Mouse (Mus musculus) heart, embryonic 11.5 days (tissue): ENCODE results near the gene Lypd6b. TPM values are rescaled to one million over a fixed set of nuclear protein-coding genes. Genes with fewer than 3 reads are reported as not detected.

Experiments
- ATAC-seq: fragments of 200-750 bp; cut with Nextera tagmentation; replicated peaks from 2 replicates; pipeline ENCODE4 v1.8.0; 2017; ENCODE audit warnings: moderate library complexity; ENCODE audit not compliant: insufficient number of reproducible peaks, low FRiP score, low TSS enrichment
- H3K27ac ChIP-seq: fragments of 300-500 bp; sonication (generic); 2 replicates; pipeline ENCODE4 v1.5.1; 2014; ENCODE audit warnings: mild to moderate bottlenecking, low read depth, low read length
- H3K27me3 ChIP-seq: fragments of 300-500 bp; sonication (generic); 2 replicates; pipeline ENCODE4 v1.6.1; 2014; ENCODE audit warnings: mild to moderate bottlenecking, low read length, mixed read lengths; ENCODE audit not compliant: control insufficient read depth, insufficient read depth
- H3K36me3 ChIP-seq: fragments of 300-500 bp; sonication (generic); 2 replicates; pipeline ENCODE4 v1.6.1; 2014; ENCODE audit warnings: mild to moderate bottlenecking, low read length, moderate library complexity, mixed read lengths; ENCODE audit not compliant: control insufficient read depth, insufficient read depth
- H3K4me1 ChIP-seq: fragments of 300-500 bp; sonication (generic); 2 replicates; pipeline ENCODE4 v1.6.1; 2014; ENCODE audit warnings: low read length; ENCODE audit not compliant: control insufficient read depth, insufficient read depth
- H3K4me2 ChIP-seq: fragments of 300-500 bp; sonication (generic); 2 replicates; pipeline ENCODE4 v1.6.1; 2014; ENCODE audit warnings: mild to moderate bottlenecking, moderate library complexity
- H3K4me3 ChIP-seq: fragments of 300-500 bp; sonication (generic); 2 replicates; pipeline ENCODE4 v1.5.1; 2014; ENCODE audit warnings: low read depth, low read length
- H3K9ac ChIP-seq: fragments of 300-500 bp; sonication (generic); 2 replicates; pipeline ENCODE4 v1.6.1; 2014; ENCODE audit warnings: mild to moderate bottlenecking, low read depth, low read length, moderate library complexity
- H3K9me3 ChIP-seq: fragments of 300-500 bp; sonication (generic); replicated peaks from 2 replicates; pipeline ENCODE4 v1.6.1; 2016; ENCODE audit warnings: low read length; ENCODE audit not compliant: control insufficient read depth
- WGBS: fragments of 180-500 bp; shearing (Covaris S2); extraction: QIAGEN DNeasy Blood & Tissue Kit; methylation state at CpG from one replicate; pipeline ENCODE4 v1.1.7; 2014; ENCODE audit not compliant: insufficient replicate concordance; 5-methylcytosine and 5-hydroxymethylcytosine counted together
- polyA plus RNA-seq: library from polyadenylated mRNA; unstranded; fragments of >200 nt; fragmentation: Nextera tagmentation; extraction: Ambion mirVana; gene quantifications from 2 replicates; pipeline ENCODE4 v1.2.1, GENCODE M21; 2014

The Lypd6b gene
- polyA plus RNA-seq, 1 experiment from 2014 or later = 1.3 TPM

GRCm38 (mm10) chr2:49940372-49940771 is 152.9 kb downstream of the Lypd6b start:
- ATAC-seq = no peak
- Histone ChIP-seq H3K4me2 (no peak overlapping the region), H3K27me3 (no peaks in the 10 kb centered on the region), H3K4me1 (no peaks in the 10 kb centered on the region), H3K9ac (no peak overlapping the region), H3K36me3 (no peaks in the 10 kb centered on the region), H3K27ac (no peak overlapping the region), H3K9me3 (no peaks in the 10 kb centered on the region), H3K4me3 (no peak overlapping the region)
- WGBS = 80% methylated on average over 6 of the region's 6 CpGs

- Histone ChIP-seq H3K27ac (no peak overlapping the region), H3K4me1 (no peaks in the 10 kb centered on the region), H3K9ac (no peak overlapping the region), H3K27me3 (no peaks in the 10 kb centered on the region), H3K4me2 (no peak overlapping the region), H3K4me3 (no peak overlapping the region), H3K9me3 (no peaks in the 10 kb centered on the region), H3K36me3 (no peaks in the 10 kb centered on the region)
- WGBS = 54% methylated on average over 5 of the region's 5 CpGs
- ATAC-seq = no peak
These were observed 154.6 kb downstream of the Lypd6b start for GRCm38 (mm10) chr2:49942100-49942499.

GRCm38 (mm10) chr2:49951681-49952080 is 164.2 kb downstream of the Lypd6b start:
- WGBS = 46% methylated on average over 4 of the region's 4 CpGs
- no peak overlapping the region for H3K9ac ChIP-seq
- H3K4me1 ChIP-seq = peaks cover 7% of the 10 kb centered on the region
- no peak overlapping the region for H3K4me3 ChIP-seq
- no peak overlapping the region for H3K27ac ChIP-seq
- no peak overlapping the region for H3K4me2 ChIP-seq
- H3K9me3 ChIP-seq = peaks cover 3% of the 10 kb centered on the region; the same call in 1 of the 2 replicates
- no peaks in the 10 kb centered on the region for H3K36me3 ChIP-seq
- H3K27me3 ChIP-seq = no peaks in the 10 kb centered on the region
- no peak for ATAC-seq

GRCm38 (mm10) chr2:49952632-49953293 is 165.3 kb downstream of the Lypd6b start:
- Histone ChIP-seq H3K9ac (no peak overlapping the region), H3K4me3 (no peak overlapping the region), H3K27ac (no peak overlapping the region), H3K36me3 (no peaks in the 10 kb centered on the region), H3K4me2 (no peak overlapping the region), H3K9me3 (peaks cover 3% of the 10 kb centered on the region; the same call in 1 of the 2 replicates), H3K4me1 (peaks cover 7% of the 10 kb centered on the region), H3K27me3 (no peaks in the 10 kb centered on the region)
- 45% methylated on average over 6 of the region's 6 CpGs for WGBS
- no peak for ATAC-seq

- ATAC-seq = no peak
- Histone ChIP-seq H3K9me3 (no peaks in the 10 kb centered on the region; the same call in 1 of the 2 replicates), H3K4me1 (peaks cover 3% of the 10 kb centered on the region), H3K4me3 (no peak overlapping the region), H3K9ac (no peak overlapping the region), H3K36me3 (no peaks in the 10 kb centered on the region), H3K27ac (no peak overlapping the region), H3K27me3 (no peaks in the 10 kb centered on the region), H3K4me2 (no peak overlapping the region)
- WGBS = 73% methylated on average over 2 of the region's 2 CpGs
These were observed 170.0 kb downstream of the Lypd6b start for GRCm38 (mm10) chr2:49957449-49957848.

- Histone ChIP-seq H3K36me3 (no peaks in the 10 kb centered on the region), H3K9ac (no peak overlapping the region), H3K4me2 (no peak overlapping the region), H3K9me3 (no peaks in the 10 kb centered on the region), H3K4me1 (no peaks in the 10 kb centered on the region), H3K4me3 (no peak overlapping the region), H3K27me3 (no peaks in the 10 kb centered on the region), H3K27ac (no peak overlapping the region)
- 93% methylated on average over 2 of the region's 2 CpGs for WGBS
- no peak for ATAC-seq
These were observed 174.5 kb downstream of the Lypd6b start for GRCm38 (mm10) chr2:49961991-49962390.

- H3K4me2 ChIP-seq = no peak overlapping the region
- no peaks in the 10 kb centered on the region for H3K36me3 ChIP-seq
- no peak overlapping the region for H3K27ac ChIP-seq
- H3K27me3 ChIP-seq = no peaks in the 10 kb centered on the region
- H3K9me3 ChIP-seq = no peaks in the 10 kb centered on the region
- 72% methylated on average over 3 of the region's 3 CpGs for WGBS
- ATAC-seq = no peak
- no peak overlapping the region for H3K4me3 ChIP-seq
- no peaks in the 10 kb centered on the region for H3K4me1 ChIP-seq
- no peak overlapping the region for H3K9ac ChIP-seq
These were observed 177.4 kb downstream of the Lypd6b start for GRCm38 (mm10) chr2:49964899-49965298.

- ATAC-seq = no peak
- Histone ChIP-seq H3K9me3 (no peaks in the 10 kb centered on the region), H3K27ac (no peak overlapping the region), H3K4me3 (no peak overlapping the region), H3K4me1 (no peaks in the 10 kb centered on the region), H3K4me2 (no peak overlapping the region), H3K36me3 (no peaks in the 10 kb centered on the region), H3K27me3 (no peaks in the 10 kb centered on the region), H3K9ac (no peak overlapping the region)
- WGBS = 69% methylated on average over 3 of the region's 3 CpGs
These were observed 180.3 kb downstream of the Lypd6b start for GRCm38 (mm10) chr2:49967748-49968147.

GRCm38 (mm10) chr2:49970990-49971389 is 183.5 kb downstream of the Lypd6b start:
- WGBS = 88% methylated on average over 3 of the region's 3 CpGs
- H3K4me1 ChIP-seq = no peaks in the 10 kb centered on the region
- H3K27ac ChIP-seq = no peak overlapping the region
- H3K9me3 ChIP-seq = no peaks in the 10 kb centered on the region
- no peaks in the 10 kb centered on the region for H3K36me3 ChIP-seq
- no peak overlapping the region for H3K4me3 ChIP-seq
- H3K9ac ChIP-seq = no peak overlapping the region
- no peak overlapping the region for H3K4me2 ChIP-seq
- ATAC-seq = no peak
- H3K27me3 ChIP-seq = no peaks in the 10 kb centered on the region
